Mouse (Mus musculus) mouse trophoblast stem cell (cell line): ENCODE data around the gene Fam207a.

ENCODE experiments used
- in situ Hi-C, 2 experiments: fragments of 300-500 bp; cut with MseI, MboI; formaldehyde crosslinking; loops; 2 replicates in 1 of 2; 3 replicates in 1 of 2; pipeline ENCODE4 v1.15.1; 2025

The Fam207a gene

GRCm38 (mm10) chr10:77502967-77503922 lies 12.3 kb downstream of the Fam207a start:
- in situ Hi-C loops: no loop called here

- in situ Hi-C loops: no loop called here
These were observed 14.9 kb downstream of the Fam207a start for GRCm38 (mm10) chr10:77500636-77501035.

- in situ Hi-C loops: no loop called here
These were observed 17.3 kb downstream of the Fam207a start for GRCm38 (mm10) chr10:77498254-77498653.

GRCm38 (mm10) chr10:77497185-77497584 lies 18.4 kb downstream of the Fam207a start:
- in situ Hi-C loops: no loop called here

- in situ Hi-C loops: no loop called here
These were observed 22.7 kb downstream of the Fam207a start for GRCm38 (mm10) chr10:77492885-77493284.

- in situ Hi-C loops: no loop called here
These were observed 24.0 kb downstream of the Fam207a start for GRCm38 (mm10) chr10:77491585-77491984.

- in situ Hi-C loops: loop anchor here in 1 of 2 experiments (10.0 kb wide), 1 partner anchor 203 kb away; no protein-coding TSS in a partner anchor
These were observed 27.4 kb downstream of the Fam207a start for GRCm38 (mm10) chr10:77488168-77488567.

GRCm38 (mm10) chr10:77485786-77486185 lies 29.8 kb downstream of the Fam207a start:
- in situ Hi-C loops: loop anchor here in 1 of 2 experiments (10.0 kb wide), 1 partner anchor 201 kb away; no protein-coding TSS in a partner anchor

- in situ Hi-C loops: loop anchor here in 1 of 2 experiments (10.0 kb wide), 1 partner anchor 200 kb away; no protein-coding TSS in a partner anchor
These were observed 31.2 kb downstream of the Fam207a start for GRCm38 (mm10) chr10:77484205-77484935.

GRCm38 (mm10) chr10:77481814-77482213 lies 33.8 kb downstream of the Fam207a start:
- in situ Hi-C loops: loop anchor here in 1 of 2 experiments (10.0 kb wide), 1 partner anchor 197 kb away; no protein-coding TSS in a partner anchor

- in situ Hi-C loops: loop anchor here in 1 of 2 experiments (10.0 kb wide), 1 partner anchor 195 kb away; no protein-coding TSS in a partner anchor
These were observed 35.6 kb downstream of the Fam207a start for GRCm38 (mm10) chr10:77479972-77480371.

GRCm38 (mm10) chr10:77476907-77477306 lies 38.7 kb downstream of the Fam207a start:
- in situ Hi-C loops: no loop called here

GRCm38 (mm10) chr10:77472188-77472587 lies 43.4 kb downstream of the Fam207a start:
- in situ Hi-C loops: no loop called here

GRCm38 (mm10) chr10:77471512-77471911 lies 44.1 kb downstream of the Fam207a start:
- in situ Hi-C loops: no loop called here

GRCm38 (mm10) chr10:77470763-77471162 lies 44.8 kb downstream of the Fam207a start:
- in situ Hi-C loops: no loop called here

GRCm38 (mm10) chr10:77468675-77469074 lies 46.9 kb downstream of the Fam207a start:
- in situ Hi-C loops: no loop called here

GRCm38 (mm10) chr10:77467407-77467806 lies 48.2 kb downstream of the Fam207a start:
- in situ Hi-C loops: no loop called here

- in situ Hi-C loops: no loop called here
These were observed 49.7 kb downstream of the Fam207a start for GRCm38 (mm10) chr10:77465902-77466301.

- in situ Hi-C loops: no loop called here
These were observed 51.2 kb downstream of the Fam207a start for GRCm38 (mm10) chr10:77464181-77464936.

GRCm38 (mm10) chr10:77461161-77461560 lies 54.4 kb downstream of the Fam207a start:
- in situ Hi-C loops: no loop called here

GRCm38 (mm10) chr10:77457701-77458100 lies 57.9 kb downstream of the Fam207a start:
- in situ Hi-C loops: no loop called here
